Mouse (Mus musculus) CH12.LX (cell line): ENCODE data around the gene Osgin1.

Experiments used
- EP300 ChIP-seq: IDR thresholded peaks from 2 replicates; pipeline ENCODE4 v1.6.1; 2011; ENCODE audit warnings: low read length, improper control_type of control experiment
- MXI1 ChIP-seq: IDR thresholded peaks from 2 replicates; pipeline ENCODE4 v1.6.1; 2011; ENCODE audit warnings: mild to moderate bottlenecking, low read depth, low read length, improper control_type of control experiment
- NELFE ChIP-seq: IDR thresholded peaks from 2 replicates; pipeline ENCODE4 v1.6.1; 2011; ENCODE audit warnings: low read depth, low read length, improper control_type of control experiment
- POLR2A ChIP-seq: IDR thresholded peaks from 2 replicates; pipeline ENCODE4 v1.6.1; 2011; ENCODE audit warnings: low read depth, mild to moderate bottlenecking, improper control_type of control experiment, low read length

- TF ChIP-seq POLR2A (no peak), MXI1 (no peak), EP300 (no peak), NELFE (no peak)
Observed at GRCm38 (mm10) chr8:119438876-119439275, 5.0 kb downstream of the Osgin1 start.
